Mouse (Mus musculus) heart, adult 2 months (tissue): ENCODE measurements around the gene Ralgps2. TPM values are rescaled to one million over a fixed set of nuclear protein-coding genes. Genes with fewer than 3 reads are reported as not detected.
A peak's percentile ranks its signal among the peaks of the same experiment; 100 is the strongest.

Source experiments
- DNase-seq, 2 experiments: peaks; one replicate each; pipeline ENCODE4 v3.0.0; 2021
- H3K27ac ChIP-seq: fragments of 200-600 bp; 2 replicates; pipeline ENCODE4 v1.8.1; 2022
- H3K27me3 ChIP-seq: fragments of 200-500 bp; 2 replicates; pipeline ENCODE4 v1.6.1; 2012; ENCODE audit warnings: mild to moderate bottlenecking, low read length, inconsistent platforms, mixed read lengths; ENCODE audit not compliant: control insufficient read depth, insufficient read depth
- H3K36me3 ChIP-seq: fragments of 200-500 bp; 2 replicates; pipeline ENCODE4 v1.6.1; 2012; ENCODE audit warnings: low read length, inconsistent platforms; ENCODE audit not compliant: control insufficient read depth, insufficient read depth
- H3K4me1 ChIP-seq: fragments of 200-500 bp; 2 replicates; pipeline ENCODE4 v1.6.1; 2011; ENCODE audit warnings: low read length; ENCODE audit not compliant: control insufficient read depth, insufficient read depth
- H3K4me3 ChIP-seq: fragments of 200-600 bp; 2 replicates; pipeline ENCODE4 v1.8.1; 2022
- H3K79me2 ChIP-seq: fragments of 200-500 bp; replicated peaks from 2 replicates; pipeline ENCODE4 v1.6.1; 2012; ENCODE audit warnings: mild to moderate bottlenecking, inconsistent platforms, low read length, moderate library complexity, mixed read lengths; ENCODE audit not compliant: control insufficient read depth, insufficient read depth
- H3K9ac ChIP-seq: fragments of 200-500 bp; 2 replicates; pipeline ENCODE4 v1.6.1; 2012; ENCODE audit warnings: low read depth, mild to moderate bottlenecking, control low read depth, inconsistent platforms, low read length, mixed read lengths
- CTCF ChIP-seq: fragments of 200-600 bp; IDR thresholded peaks from 2 replicates; pipeline ENCODE4 v1.8.1; 2022; ENCODE audit warnings: antibody characterized with exemption, mild to moderate bottlenecking, moderate library complexity
- EP300 ChIP-seq: fragments of 200-500 bp; IDR thresholded peaks from 2 replicates; pipeline ENCODE4 v1.6.1; 2011; ENCODE audit warnings: low read depth, low read length, control low read depth; ENCODE audit not compliant: insufficient read depth
- POLR2A ChIP-seq: fragments of 200-500 bp; IDR thresholded peaks from 2 replicates; pipeline ENCODE4 v1.6.1; 2011; ENCODE audit warnings: mild to moderate bottlenecking, low read depth, low read length, control low read depth; ENCODE audit not compliant: insufficient read depth
- WGBS: fragments of 180-500 bp; shearing (Covaris S2); methylation state at CpG from one replicate; pipeline ENCODE4 v1.1.7; 2018; 5-methylcytosine and 5-hydroxymethylcytosine counted together
- intact Hi-C: fragments of 180-260 bp; cut with DNase I; formaldehyde crosslinking; loops from one replicate; pipeline ENCODE4 v1.15.1; 2025
- polyA plus RNA-seq: library from polyadenylated mRNA; depleted of rRNA; stranded (reverse); fragments of >200 nt; gene quantifications from 2 replicates; pipeline ENCODE4 v1.2.3, GENCODE M21; 2012
- total RNA-seq, 2 experiments: library from RNA; stranded (reverse); gene quantifications; 2 replicates each; pipeline ENCODE4 v1.2.3; 2021

Gene Ralgps2
- total and polyA plus RNA-seq, 3 experiments: 3.5 to 8.1 (median 8.1) TPM

DNA sequence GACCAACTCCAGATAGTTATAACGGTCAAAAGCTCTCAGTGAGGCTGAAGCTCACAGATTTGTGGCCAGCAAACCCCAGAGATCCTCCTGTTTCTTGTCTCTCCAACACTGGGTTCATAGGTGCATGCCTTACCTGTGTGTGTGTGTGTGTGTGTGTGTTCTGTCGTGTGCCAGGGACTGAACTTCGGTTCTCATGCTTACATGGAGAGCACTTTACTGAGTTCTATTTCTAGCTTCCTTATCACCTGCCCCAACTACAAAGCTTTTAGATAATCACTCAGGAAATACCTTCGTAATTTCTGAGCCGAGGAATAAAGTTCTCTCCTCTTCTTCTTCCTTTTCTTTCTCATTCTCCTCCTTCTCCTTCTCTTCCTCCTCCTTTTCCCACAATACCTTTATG, 19.6 kb upstream of the Ralgps2 start:
- Histone ChIP-seq H3K4me1 (peaks cover 2% of the 10 kb centered on the region; the same call in 1 of the 2 replicates), H3K27me3 (no peaks in the 10 kb centered on the region), H3K27ac (no peak overlapping the region), H3K36me3 (no peaks in the 10 kb centered on the region), H3K79me2 (no peaks in the 10 kb centered on the region), H3K9ac (no peak overlapping the region), H3K4me3 (no peak overlapping the region)
- 27% methylated on average over 5 of the region's 5 CpGs for WGBS
- TF ChIP-seq POLR2A (no peak), EP300 (no peak), CTCF (no peak)
- intact Hi-C loops: no loop called here
- DNase-seq: no peak

DNA sequence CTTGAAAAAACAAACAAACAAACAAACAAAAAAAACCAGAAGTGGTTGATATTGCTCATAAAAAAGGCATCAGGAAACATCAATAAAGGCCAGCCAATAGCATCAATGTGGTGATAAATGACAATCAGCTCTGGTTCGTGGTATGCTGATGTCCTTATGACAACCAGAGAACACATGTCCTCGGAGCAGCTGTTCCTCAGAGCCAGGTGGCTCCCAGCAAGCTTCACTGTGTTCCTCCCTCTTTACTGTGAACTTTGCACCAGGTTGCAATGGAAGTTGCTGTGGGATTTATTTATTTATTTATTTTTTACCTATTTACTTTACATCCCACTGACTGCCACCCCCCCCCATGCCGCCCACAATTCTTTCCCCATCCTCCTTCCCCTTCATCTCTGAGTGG, 17.9 kb upstream of the Ralgps2 start:
- no peak for DNase-seq
- H3K4me1 ChIP-seq: peaks cover 2% of the 10 kb centered on the region; the same call in 1 of the 2 replicates
- H3K79me2 ChIP-seq: no peaks in the 10 kb centered on the region
- WGBS: 95% methylated on average over 3 of the region's 3 CpGs
- intact Hi-C loops: no loop called here
- TF ChIP-seq POLR2A: no peak
- no peak for TF ChIP-seq CTCF
- no peak for TF ChIP-seq EP300
- no peaks in the 10 kb centered on the region for H3K27me3 ChIP-seq
- H3K9ac ChIP-seq: no peak overlapping the region
- no peaks in the 10 kb centered on the region for H3K36me3 ChIP-seq
- H3K4me3 ChIP-seq: no peak overlapping the region
- no peak overlapping the region for H3K27ac ChIP-seq

DNA sequence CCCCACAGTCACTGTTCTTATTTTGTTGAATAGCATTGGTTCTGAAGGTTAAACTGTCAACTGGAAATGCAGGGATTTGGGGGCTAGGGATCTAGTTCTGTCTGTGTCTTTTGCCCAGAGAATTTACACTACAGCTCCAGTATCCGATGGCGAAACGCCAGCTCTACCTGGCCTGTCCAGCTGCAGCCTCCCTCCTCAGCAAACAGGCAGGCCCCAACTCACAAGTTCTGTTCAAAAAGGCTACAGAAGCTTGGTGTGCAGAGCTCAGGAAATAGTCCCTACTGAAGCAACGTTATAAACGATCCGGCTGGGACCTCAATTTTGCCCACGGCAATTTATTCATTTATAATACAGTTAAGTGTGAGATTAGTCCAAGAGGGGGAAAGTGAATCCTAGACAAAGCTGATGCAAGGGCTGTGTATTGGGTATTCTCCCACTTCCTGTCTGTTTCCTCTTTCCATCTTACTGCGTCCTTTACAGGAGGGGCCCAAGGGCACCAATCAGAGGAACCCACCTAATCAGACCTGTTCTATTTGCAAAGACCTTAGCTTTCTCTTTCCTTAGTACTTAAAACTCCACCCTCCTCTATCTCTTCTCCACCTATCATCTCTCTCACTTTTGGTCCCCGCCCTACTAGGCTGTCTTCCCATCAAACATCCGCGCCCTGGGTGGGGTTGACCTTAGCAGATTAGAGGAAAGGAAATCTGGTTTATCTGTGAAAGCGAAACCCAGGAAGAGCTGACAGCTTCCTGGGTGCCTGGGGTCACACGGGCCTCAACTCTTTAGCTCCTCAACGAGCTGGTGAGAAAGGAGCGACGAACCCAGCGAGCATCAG, 16.7 kb upstream of the Ralgps2 start:
- peak in 1 of 2 experiments; percentile 24 for DNase-seq
- intact Hi-C loops: no loop called here
- no peaks in the 10 kb centered on the region for H3K36me3 ChIP-seq
- H3K4me1 ChIP-seq: peaks cover 2% of the 10 kb centered on the region; the same call in 1 of the 2 replicates
- H3K27me3 ChIP-seq: no peaks in the 10 kb centered on the region
- H3K9ac ChIP-seq: no peak overlapping the region
- WGBS: 60% methylated on average over 17 of the region's 17 CpGs
- H3K27ac ChIP-seq: no peak overlapping the region
- no peak for TF ChIP-seq CTCF
- no peak for TF ChIP-seq EP300
- TF ChIP-seq POLR2A: no peak
- no peak overlapping the region for H3K4me3 ChIP-seq
- H3K79me2 ChIP-seq: no peaks in the 10 kb centered on the region

GRCm38 (mm10) chr1:156954216-156954615, 14.8 kb upstream of the Ralgps2 start:
- peaks cover 2% of the 10 kb centered on the region; the same call in 1 of the 2 replicates for H3K4me1 ChIP-seq
- no peaks in the 10 kb centered on the region for H3K79me2 ChIP-seq
- no peak for TF ChIP-seq CTCF
- no peak for TF ChIP-seq POLR2A
- no peak for TF ChIP-seq EP300
- H3K4me3 ChIP-seq: no peak overlapping the region
- H3K36me3 ChIP-seq: no peaks in the 10 kb centered on the region
- no peaks in the 10 kb centered on the region for H3K27me3 ChIP-seq
- no peak overlapping the region for H3K27ac ChIP-seq
- H3K9ac ChIP-seq: no peak overlapping the region
- intact Hi-C loops: no loop called here
- no peak for DNase-seq
- WGBS: 95% methylated on average over 12 of the region's 12 CpGs

DNA sequence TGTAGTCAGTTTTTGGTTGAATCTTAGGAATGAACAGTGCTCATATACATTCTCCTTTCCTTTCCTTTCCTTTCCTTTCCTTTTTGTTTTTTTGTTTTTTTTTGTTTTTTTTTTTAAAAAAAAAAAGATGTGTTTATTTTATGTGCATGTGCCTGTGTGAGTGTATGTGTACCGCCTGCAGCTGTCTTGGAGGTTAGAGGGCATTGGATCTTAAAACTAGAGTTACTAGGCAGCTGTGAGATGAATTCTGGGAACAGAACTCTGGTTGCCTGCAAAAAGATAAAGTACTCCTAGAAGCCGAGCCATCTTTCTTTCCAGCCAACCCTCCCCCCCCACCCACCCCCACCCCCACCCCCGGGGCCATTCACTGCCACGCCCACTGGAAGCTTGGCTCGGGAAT, 10.9 kb upstream of the Ralgps2 start:
- WGBS: 57% methylated on average over 5 of the region's 5 CpGs
- intact Hi-C loops: no loop called here
- no peaks in the 10 kb centered on the region for H3K27me3 ChIP-seq
- no peaks in the 10 kb centered on the region for H3K79me2 ChIP-seq
- no peak overlapping the region for H3K27ac ChIP-seq
- TF ChIP-seq EP300 (no peak), CTCF (no peak), POLR2A (no peak)
- no peak overlapping the region for H3K4me3 ChIP-seq
- no peaks in the 10 kb centered on the region for H3K4me1 ChIP-seq
- H3K9ac ChIP-seq: no peak overlapping the region
- no peak for DNase-seq
- H3K36me3 ChIP-seq: no peaks in the 10 kb centered on the region

DNA sequence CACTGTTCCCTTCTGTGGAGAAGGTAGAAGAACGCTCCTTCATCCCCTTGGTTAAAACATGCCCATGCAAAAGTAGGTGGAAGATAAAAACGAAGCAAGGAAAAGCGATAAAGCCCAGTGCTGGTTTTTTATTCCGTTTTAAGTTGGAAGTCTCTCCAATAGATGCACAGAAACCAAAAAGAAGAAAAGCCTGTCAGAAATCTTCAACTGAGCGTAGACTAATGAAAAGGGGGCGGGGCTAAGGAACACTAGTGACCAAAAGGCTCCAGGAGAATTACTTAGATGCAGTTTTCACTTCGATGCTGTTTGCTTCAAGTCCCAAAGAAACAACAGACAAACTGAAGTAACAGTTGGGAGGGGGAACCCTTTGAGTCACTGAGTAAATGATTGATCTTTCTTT, 1.2 kb upstream of the Ralgps2 start:
- H3K9ac ChIP-seq: no peak overlapping the region
- H3K4me3 ChIP-seq: no peak overlapping the region
- 50% methylated on average over 7 of the region's 7 CpGs for WGBS
- no peak for DNase-seq
- H3K27ac ChIP-seq: no peak overlapping the region
- H3K36me3 ChIP-seq: no peaks in the 10 kb centered on the region
- intact Hi-C loops: no loop called here
- no peaks in the 10 kb centered on the region; the same call in 1 of the 2 replicates for H3K79me2 ChIP-seq
- H3K4me1 ChIP-seq: no peaks in the 10 kb centered on the region
- no peaks in the 10 kb centered on the region for H3K27me3 ChIP-seq
- TF ChIP-seq POLR2A: no peak
- TF ChIP-seq EP300: no peak
- no peak for TF ChIP-seq CTCF
